Mouse (Mus musculus) bone marrow macrophage, adult 2 months (primary cell): ENCODE results near the gene Clpp.

Experiments
- CTCF ChIP-seq: IDR thresholded peaks from 2 replicates; pipeline ENCODE4 v1.5.1; 2012; ENCODE audit warnings: low read depth, mild to moderate bottlenecking, low read length, moderate library complexity
- POLR2A ChIP-seq: IDR thresholded peaks from 2 replicates; pipeline ENCODE4 v1.6.1; 2012; ENCODE audit warnings: mild to moderate bottlenecking, low read depth, low read length, borderline replicate concordance

GRCm38 (mm10) chr17:56984886-56985285, 5.2 kb upstream of the Clpp start:
- TF ChIP-seq POLR2A, result no peak
- no peak for TF ChIP-seq CTCF
